20 mouse cellular contexts compared by ENCODE assay signal in genomic region chr10:115758667-115759066, GRCm38 (mm10). TPM values are rescaled to one million over a fixed set of nuclear protein-coding genes. Genes with fewer than 3 reads are reported as not detected.
DNase-seq lines count a peak whose midpoint lies in the region; ATAC-seq and TF ChIP-seq lines count a peak whose summit lies in the region.
"Had no signal": no experiment of that assay in that cellular context is flagged by ENCODE, and none has a peak within 500 bp of the region (broad histone marks: within the 10 kb centered on the region; RNA-seq: fewer than 3 reads in every experiment).

No protein-coding gene starts in this region.

- H3K4me2 ChIP-seq in lung, postnatal 0 days (replicated peaks; ENCODE audit: low read depth, low read length), result no peak overlapping the region
- H3K4me2 ChIP-seq: embryonic facial prominence, embryonic 13.5 days; embryonic facial prominence, embryonic 15.5 days; forebrain, embryonic 13.5 days; forebrain, embryonic 15.5 days had no signal

- no peak for TF ChIP-seq CTCF in lung, postnatal 0 days (IDR thresholded peaks at IDR 0.05)
- TF ChIP-seq CTCF in Patski (IDR thresholded peaks at IDR 0.05), result no peak

- H3K9me3 ChIP-seq in lung, postnatal 0 days (ENCODE audit: low read length), result no peaks in the 10 kb centered on the region
- H3K9me3 ChIP-seq: embryonic facial prominence, embryonic 13.5 days; embryonic facial prominence, embryonic 15.5 days; forebrain, embryonic 13.5 days; forebrain, embryonic 15.5 days had no signal

- POLR2A ChIA-PET in Patski (lab: Charles Lee), result no interaction called here

- intact Hi-C loops in heart, postnatal 14 days (cut with DNase I), result no loop called here

- ATAC-seq in lung, postnatal 0 days, result peak; percentile 58
- peak; percentile 44 for ATAC-seq in Patski
- ATAC-seq: forebrain, embryonic 13.5 days; forebrain, embryonic 15.5 days; forebrain, postnatal 0 days had no signal

- no peak overlapping the region for H3K4me3 ChIP-seq in lung, postnatal 0 days (ENCODE audit: low read depth, low read length)
- H3K4me3 ChIP-seq: embryonic facial prominence, embryonic 13.5 days; embryonic facial prominence, embryonic 15.5 days; forebrain, embryonic 13.5 days; forebrain, embryonic 15.5 days had no signal

- H3K27ac ChIP-seq in lung, postnatal 0 days (ENCODE audit: low read length), result no peak overlapping the region
- H3K27ac ChIP-seq: embryonic facial prominence, embryonic 13.5 days; embryonic facial prominence, embryonic 15.5 days; forebrain, embryonic 13.5 days; forebrain, embryonic 15.5 days had no signal

- in situ Hi-C loops in Patski (cut with MboI; ENCODE audit: low pct_unique_long_range_greater_than_20kb), result no loop called here

- H3K36me3 ChIP-seq in lung, postnatal 0 days (ENCODE audit: insufficient read depth, low read length), result no peaks in the 10 kb centered on the region
- H3K36me3 ChIP-seq: embryonic facial prominence, embryonic 13.5 days; embryonic facial prominence, embryonic 15.5 days; forebrain, embryonic 15.5 days had no signal

- 32% methylated on average over 1 of the region's 1 CpGs for WGBS in lung, postnatal 0 days

- H3K4me1 ChIP-seq in lung, postnatal 0 days (ENCODE audit: insufficient read depth, low read depth, low read length), result no peaks in the 10 kb centered on the region
- H3K4me1 ChIP-seq: embryonic facial prominence, embryonic 15.5 days; forebrain, embryonic 13.5 days; forebrain, embryonic 15.5 days had no signal

- TF ChIP-seq EP300 in lung, postnatal 0 days (IDR thresholded peaks at IDR 0.05), result peak; percentile 78

- no peak overlapping the region for H3K9ac ChIP-seq in lung, postnatal 0 days (replicated peaks; ENCODE audit: low read depth)
- H3K9ac ChIP-seq: embryonic facial prominence, embryonic 13.5 days; embryonic facial prominence, embryonic 15.5 days; forebrain, embryonic 13.5 days; forebrain, embryonic 15.5 days; forebrain, postnatal 0 days had no signal

- peak; percentile 31 for DNase-seq in lung, postnatal 0 days (ENCODE audit: low spot score)
- no peak for DNase-seq in lung, postnatal 36 days
- no peak for DNase-seq in Patski (ENCODE audit: low read depth, low spot score)
- DNase-seq in heart, adult 18-20 months, result no peak
- no peak for DNase-seq in heart, postnatal 14 days
- DNase-seq: adrenal gland, adult 2 months; adrenal gland, postnatal 10 days; adrenal gland, postnatal 25 days; cerebellum, adult 11 months; cerebellum, adult 18-20 months; cerebellum, adult 8-10 months; cerebellum, adult 9-11 months; cerebellum, postnatal 14 days; cerebellum, postnatal 36 days; embryo, embryonic 11 days; forebrain, postnatal 0 days had no signal

- CTCF ChIA-PET in Patski (lab: Charles Lee), result interaction anchor here (1.0 kb wide), 1 partner anchor 12 kb away, joined by 3 read pairs; no protein-coding TSS in a partner anchor

- H3K27me3 ChIP-seq in lung, postnatal 0 days (replicated peaks; ENCODE audit: insufficient read depth, low read length), result no peaks in the 10 kb centered on the region
- H3K27me3 ChIP-seq in Patski, result no peaks in the 10 kb centered on the region
- H3K27me3 ChIP-seq: embryonic facial prominence, embryonic 13.5 days; embryonic facial prominence, embryonic 15.5 days; forebrain, embryonic 13.5 days; forebrain, embryonic 15.5 days had no signal

RNA-seq across cellular contexts. Expression of gene Tspan8, which starts 58.0 kb away (rescaled TPM):
- polyA plus RNA-seq in lung, postnatal 0 days (2015; fragmentation: Nextera tagmentation; extraction: Ambion mirVana), result 253 and 301 TPM in 2 replicates
- polyA plus RNA-seq in Patski (2021), result 0.67 TPM
- total RNA-seq in heart, adult 18-20 months (2021), result 1 to 10 TPM; 1.4 to 2.0 TPM
- total RNA-seq in heart, postnatal 14 days (2021), result 1 to 10 TPM; 1.8 to 2.5 TPM
- polyA plus RNA-seq: adrenal gland, adult 2 months; forebrain, embryonic 13.5 days had no signal
